Mouse (Mus musculus) Patski (cell line): ENCODE results near the gene Cers5. TPM values are rescaled to one million over a fixed set of nuclear protein-coding genes. Genes with fewer than 3 reads are reported as not detected.

Experiments used
- ATAC-seq: fragments of 100-300 bp; one replicate; pipeline ENCODE4 v1.8.0; 2021
- CTCF ChIA-PET: fragments of 350-600 bp; sonication (Branson Sonifier 250); formaldehyde crosslinking; loops from one replicate; lab custom pipeline; 2022; ENCODE audit warnings: inconsistent platforms; lab: Charles Lee
- POLR2A ChIA-PET: fragments of 350-600 bp; sonication (Branson Sonifier 250); formaldehyde crosslinking; loops from one replicate; lab custom pipeline; 2022; ENCODE audit warnings: antibody characterized with exemption, inconsistent platforms; lab: Charles Lee
- DNase-seq: peaks from one replicate; pipeline ENCODE4 v3.0.0-alpha.2; 2011; ENCODE audit warnings: low read depth, low spot score
- H3K27me3 ChIP-seq: fragments of 371-371 bp; one replicate; pipeline ENCODE4 v1.5.1; 2021
- CTCF ChIP-seq: fragments of 100-300 bp; IDR thresholded peaks from one replicate; pipeline ENCODE4 v1.5.1; 2021
- in situ Hi-C: fragments of 300-500 bp; cut with MboI; formaldehyde crosslinking; loops from 3 replicates; pipeline ENCODE4 v1.11.1; 2018; ENCODE audit warnings: low pct_unique_long_range_greater_than_20kb, mixed read lengths
- polyA plus RNA-seq: library from polyadenylated mRNA; unstranded; gene quantifications from one replicate; pipeline ENCODE4 v1.2.3, GENCODE M21; 2021

Gene Cers5
- polyA plus RNA-seq, 1 experiment from 2014 or later: 83.3 TPM

GRCm38 (mm10) chr15:99714206-99714605, 58.5 kb downstream of the Cers5 start:
- in situ Hi-C loops: no loop called here
- no peak for DNase-seq
- no peak for TF ChIP-seq CTCF
- no peak for ATAC-seq
- ChIA-PET POLR2A (interaction anchor here (1.2 to 2.4 kb wide), 2 partner anchors 10 to 12 kb away, joined by 7 to 8 read pairs; partner anchors contain the start of gene Cox14), CTCF (interaction anchor here (0.7 to 2.8 kb wide), 7 partner anchors 8 to 64 kb away, joined by 3 to 17 read pairs (median 6); partner anchors contain the start of genes Cox14 and Gm17349)
- no peaks in the 10 kb centered on the region for H3K27me3 ChIP-seq

GRCm38 (mm10) chr15:99713569-99713968, 59.1 kb downstream of the Cers5 start:
- no peak for TF ChIP-seq CTCF
- in situ Hi-C loops: no loop called here
- no peak for DNase-seq
- H3K27me3 ChIP-seq: no peaks in the 10 kb centered on the region
- ChIA-PET POLR2A (no interaction called here), CTCF (no interaction called here)
- ATAC-seq: no peak

GRCm38 (mm10) chr15:99712666-99713559, 59.8 kb downstream of the Cers5 start:
- no peak for ATAC-seq
- in situ Hi-C loops: no loop called here
- CTCF ChIA-PET: interaction anchor here (1.4 to 2.6 kb wide), 2 partner anchors 12 to 298 kb away, joined by 3 to 14 read pairs; partner anchors contain the start of gene Cox14

GRCm38 (mm10) chr15:99711491-99711890, 61.2 kb downstream of the Cers5 start:
- no peak for TF ChIP-seq CTCF
- ATAC-seq (no peak), DNase-seq (no peak)
- no peaks in the 10 kb centered on the region for H3K27me3 ChIP-seq
- CTCF ChIA-PET: interaction anchor here (1.4 to 2.6 kb wide), 3 partner anchors 9 to 296 kb away, joined by 3 to 14 read pairs (median 3); partner anchors contain the start of gene Cox14
- in situ Hi-C loops: no loop called here
- POLR2A ChIA-PET: interaction anchor here (1.4 kb wide), 1 partner anchor 12 kb away, joined by 4 read pairs; no protein-coding TSS in a partner anchor

More at GRCm38 (mm10) chr15:99712666-99713559, 59.8 kb downstream of the Cers5 start:
- no peak for DNase-seq
- no peaks in the 10 kb centered on the region for H3K27me3 ChIP-seq
- POLR2A ChIA-PET: interaction anchor here (1.4 kb wide), 1 partner anchor 10 kb away, joined by 4 read pairs; no protein-coding TSS in a partner anchor
- no peak for TF ChIP-seq CTCF

DNA sequence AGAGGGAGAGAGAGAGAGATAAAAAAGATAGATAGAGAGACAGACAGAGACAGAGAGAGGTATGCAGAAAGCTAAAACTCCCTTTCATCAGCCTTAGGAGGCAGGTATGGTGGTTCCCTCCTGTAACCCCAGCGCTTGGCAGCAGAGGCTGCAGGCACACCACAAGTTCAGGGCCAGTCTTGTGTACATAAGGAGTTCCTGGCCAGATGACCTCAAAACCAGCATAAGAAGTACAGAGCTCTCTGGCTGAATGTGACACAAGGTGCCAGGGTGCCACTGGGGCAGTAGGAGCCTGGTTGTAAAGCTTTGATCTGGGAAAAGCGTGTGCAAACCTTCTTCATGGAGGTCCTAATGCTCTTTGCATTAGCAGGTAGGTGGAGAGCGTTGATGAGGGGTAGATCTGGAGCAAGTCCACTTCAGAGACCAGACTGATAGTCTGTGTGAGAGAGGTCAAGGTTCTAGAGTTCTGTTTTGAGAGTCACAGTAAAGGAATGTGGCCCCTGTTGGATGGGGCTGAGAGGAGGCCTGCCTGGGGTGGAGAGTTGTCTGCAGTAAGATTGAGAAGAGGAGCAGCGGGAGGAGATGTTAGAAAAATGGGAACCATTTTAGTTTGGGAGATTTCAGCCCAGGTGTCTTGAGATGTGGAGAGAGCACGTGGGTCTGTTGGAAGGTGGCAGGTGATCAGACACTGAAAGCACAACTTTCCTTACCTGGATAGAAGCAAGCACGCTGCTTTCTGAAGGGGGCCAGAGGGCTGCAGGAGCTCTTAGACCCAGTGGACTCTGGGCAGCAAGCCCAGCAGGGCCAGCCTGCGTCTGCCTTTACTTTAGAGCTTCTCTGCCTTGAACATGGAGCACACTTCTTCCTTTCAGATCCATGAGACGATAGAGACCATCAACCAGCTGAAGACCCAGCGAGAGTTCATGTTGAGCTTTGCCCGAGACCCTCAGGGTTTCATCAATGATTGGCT, 62.2 kb downstream of the Cers5 start:
- ChIA-PET POLR2A (interaction anchor here (1.2 kb wide), 1 partner anchor 13 kb away, joined by 4 read pairs; no protein-coding TSS in a partner anchor), CTCF (interaction anchor here (1.4 to 2.6 kb wide), 2 partner anchors 8 to 14 kb away, joined by 3 to 14 read pairs; partner anchors contain the start of gene Cox14)
- ATAC-seq (no peak), DNase-seq (no peak)
- in situ Hi-C loops: no loop called here
- TF ChIP-seq CTCF: no peak
- no peaks in the 10 kb centered on the region for H3K27me3 ChIP-seq

DNA sequence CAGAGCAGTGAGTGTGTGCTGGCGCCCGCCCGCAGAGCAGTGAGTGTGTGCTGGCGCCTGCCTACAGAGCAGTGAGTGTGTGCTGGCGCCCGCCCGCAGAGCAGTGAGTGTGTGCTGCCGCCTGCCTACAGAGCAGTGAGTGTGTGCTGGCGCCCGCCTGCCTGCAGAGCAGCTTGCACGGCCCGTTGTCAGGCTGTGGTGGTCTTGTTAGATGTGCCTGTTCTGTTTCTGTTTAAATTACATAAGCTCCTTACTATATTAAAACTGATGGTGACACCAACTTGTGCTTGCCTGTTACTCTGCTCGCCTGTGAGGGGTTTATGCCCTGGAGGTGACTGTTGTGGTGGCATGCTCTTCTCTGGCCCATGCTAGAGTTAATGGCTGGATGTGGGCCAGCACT, 64.5 kb downstream of the Cers5 start:
- ChIA-PET CTCF (interaction anchor here (0.9 to 2.3 kb wide), 2 partner anchors 17 to 68 kb away, joined by 4 to 5 read pairs; partner anchors contain the start of gene Cox14), POLR2A (no interaction called here)
- in situ Hi-C loops: no loop called here
- ATAC-seq (no peak), DNase-seq (no peak)
- no peaks in the 10 kb centered on the region for H3K27me3 ChIP-seq
- TF ChIP-seq CTCF: no peak

- TF ChIP-seq CTCF: no peak
- ChIA-PET POLR2A (no interaction called here), CTCF (interaction anchor here (0.8 to 2.7 kb wide), 10 partner anchors 10 to 199 kb away, joined by 3 to 22 read pairs (median 3); partner anchors contain the start of gene Cox14)
- peak; percentile 46 for ATAC-seq
- in situ Hi-C loops: no loop called here
- no peaks in the 10 kb centered on the region for H3K27me3 ChIP-seq
- peak; percentile 24 for DNase-seq
Measured at GRCm38 (mm10) chr15:99705440-99706048, 67.1 kb downstream of the Cers5 start, which contains the start of gene Gm17349. Gene Gm17349 (minus strand): TSS chr15:99705490.

GRCm38 (mm10) chr15:99704881-99705280, 67.8 kb downstream of the Cers5 start:
- POLR2A ChIA-PET: interaction anchor here (1.1 kb wide), 1 partner anchor 34 kb away, joined by 3 read pairs; no protein-coding TSS in a partner anchor
- in situ Hi-C loops: no loop called here
- no peak for TF ChIP-seq CTCF
- CTCF ChIA-PET: interaction anchor here (1.2 to 1.3 kb wide), 3 partner anchors 10 to 21 kb away, joined by 3 to 4 read pairs (median 3); partner anchors contain the start of gene Cox14
- no peaks in the 10 kb centered on the region for H3K27me3 ChIP-seq
- ATAC-seq (no peak), DNase-seq (no peak)
